Mouse (Mus musculus) neural tube, embryonic 15.5 days (tissue): Measurements from ENCODE around the gene Ttll12. TPM values are rescaled to one million over a fixed set of nuclear protein-coding genes. Genes with fewer than 3 reads are reported as not detected.
A peak's percentile ranks its signal among the peaks of the same experiment; 100 is the strongest.

Experiments used
- ATAC-seq: fragments of 200-750 bp; cut with Nextera tagmentation; 2 replicates; pipeline ENCODE4 v1.8.0; 2017; ENCODE audit warnings: mild to moderate bottlenecking, moderate TSS enrichment, moderate library complexity; ENCODE audit not compliant: low FRiP score
- H3K27ac ChIP-seq: fragments of 300-500 bp; sonication (generic); replicated peaks from 2 replicates; pipeline ENCODE4 v1.5.1; 2015; ENCODE audit warnings: mild to moderate bottlenecking, inconsistent platforms
- H3K27me3 ChIP-seq: fragments of 300-500 bp; sonication (generic); replicated peaks from 2 replicates; pipeline ENCODE4 v1.6.1; 2015; ENCODE audit warnings: inconsistent platforms
- H3K36me3 ChIP-seq: fragments of 300-500 bp; sonication (generic); 2 replicates; pipeline ENCODE4 v1.6.1; 2015; ENCODE audit warnings: inconsistent platforms
- H3K4me1 ChIP-seq: fragments of 300-500 bp; sonication (generic); 2 replicates; pipeline ENCODE4 v1.6.1; 2015; ENCODE audit warnings: inconsistent platforms
- H3K4me2 ChIP-seq: fragments of 300-500 bp; sonication (generic); 2 replicates; pipeline ENCODE4 v1.6.1; 2015; ENCODE audit warnings: inconsistent platforms, mild to moderate bottlenecking, moderate library complexity
- H3K4me3 ChIP-seq: fragments of 300-500 bp; sonication (generic); replicated peaks from 2 replicates; pipeline ENCODE4 v1.5.1; 2015; ENCODE audit warnings: mild to moderate bottlenecking, inconsistent platforms
- H3K9ac ChIP-seq: fragments of 300-500 bp; sonication (generic); replicated peaks from 2 replicates; pipeline ENCODE4 v1.6.1; 2015; ENCODE audit warnings: mild to moderate bottlenecking, inconsistent platforms
- H3K9me3 ChIP-seq: fragments of 300-500 bp; sonication (generic); replicated peaks from 2 replicates; pipeline ENCODE4 v1.6.1; 2016; ENCODE audit warnings: inconsistent platforms
- WGBS: fragments of 180-500 bp; shearing (Covaris S2); methylation state at CpG from one replicate; pipeline ENCODE4 v1.1.7; 2015; ENCODE audit warnings: mixed read lengths; 5-methylcytosine and 5-hydroxymethylcytosine counted together
- polyA plus RNA-seq: library from polyadenylated mRNA; unstranded; fragments of >200 nt; fragmentation: Nextera tagmentation; extraction: Ambion mirVana; gene quantifications from 2 replicates; pipeline ENCODE4 v1.2.1, GENCODE M21; 2015

Gene Ttll12
- 37.3 and 42.0 TPM in 2 replicates for polyA plus RNA-seq

GRCm38 (mm10) chr15:83594513-83595363 is at the start of gene Ttll12:
Ttll12 (minus strand) TSS chr15:83595157.
- Histone ChIP-seq H3K4me1 (peaks cover 40% of the 10 kb centered on the region), H3K36me3 (no peaks in the 10 kb centered on the region; the same call in 1 of the 2 replicates), H3K9ac (peak within 1 kb of the TSS; percentile 85), H3K27ac (peak within 1 kb of the TSS; percentile 80), H3K9me3 (no peaks in the 10 kb centered on the region), H3K4me3 (peak within 1 kb of the TSS; percentile 93), H3K4me2 (peak within 1 kb of the TSS; percentile 89), H3K27me3 (no peaks in the 10 kb centered on the region)
- peak; percentile 96 for ATAC-seq
- under 1% methylated on average over 68 of the region's 68 CpGs for WGBS

GRCm38 (mm10) chr15:83642518-83642917 is 47.6 kb upstream of the Ttll12 start:
- Histone ChIP-seq H3K36me3 (no peaks in the 10 kb centered on the region), H3K4me2 (no peak overlapping the region), H3K27me3 (no peaks in the 10 kb centered on the region), H3K27ac (no peak overlapping the region), H3K9ac (no peak overlapping the region), H3K9me3 (no peaks in the 10 kb centered on the region), H3K4me3 (no peak overlapping the region), H3K4me1 (no peaks in the 10 kb centered on the region)
- WGBS: 94% methylated on average over 6 of the region's 6 CpGs
- no peak for ATAC-seq

GRCm38 (mm10) chr15:83640208-83640607 is 45.3 kb upstream of the Ttll12 start:
- WGBS: 67% methylated on average over 4 of the region's 4 CpGs
- H3K4me1 ChIP-seq: no peaks in the 10 kb centered on the region
- H3K4me3 ChIP-seq: no peak overlapping the region
- H3K9ac ChIP-seq: no peak overlapping the region
- no peaks in the 10 kb centered on the region for H3K27me3 ChIP-seq
- no peak for ATAC-seq
- no peak overlapping the region for H3K27ac ChIP-seq
- H3K4me2 ChIP-seq: no peak overlapping the region
- no peaks in the 10 kb centered on the region for H3K36me3 ChIP-seq
- no peaks in the 10 kb centered on the region for H3K9me3 ChIP-seq

GRCm38 (mm10) chr15:83639160-83639559 is 44.2 kb upstream of the Ttll12 start:
- Histone ChIP-seq H3K9ac (no peak overlapping the region), H3K36me3 (no peaks in the 10 kb centered on the region), H3K4me1 (no peaks in the 10 kb centered on the region), H3K27me3 (no peaks in the 10 kb centered on the region), H3K9me3 (no peaks in the 10 kb centered on the region), H3K4me2 (no peak overlapping the region), H3K27ac (no peak overlapping the region), H3K4me3 (no peak overlapping the region)
- WGBS: 69% methylated on average over 3 of the region's 3 CpGs
- ATAC-seq: no peak

- no peak for ATAC-seq
- 81% methylated on average over 20 of the region's 20 CpGs for WGBS
These were observed 43.4 kb upstream of the Ttll12 start for GRCm38 (mm10) chr15:83638196-83638899.

GRCm38 (mm10) chr15:83636759-83637158 is 41.8 kb upstream of the Ttll12 start:
- ATAC-seq: no peak
- WGBS: 78% methylated on average over 6 of the region's 6 CpGs
- Histone ChIP-seq H3K27ac (no peak overlapping the region), H3K9me3 (no peaks in the 10 kb centered on the region), H3K27me3 (no peaks in the 10 kb centered on the region), H3K36me3 (no peaks in the 10 kb centered on the region), H3K4me3 (no peak overlapping the region), H3K4me1 (no peaks in the 10 kb centered on the region), H3K9ac (no peak overlapping the region), H3K4me2 (no peak overlapping the region)

More at GRCm38 (mm10) chr15:83638196-83638899, 43.4 kb upstream of the Ttll12 start:
- no peak overlapping the region for H3K4me3 ChIP-seq
- no peaks in the 10 kb centered on the region for H3K36me3 ChIP-seq
- no peaks in the 10 kb centered on the region for H3K27me3 ChIP-seq
- no peak overlapping the region for H3K9ac ChIP-seq
- no peak overlapping the region for H3K4me2 ChIP-seq
- no peak overlapping the region for H3K27ac ChIP-seq
- H3K4me1 ChIP-seq: no peaks in the 10 kb centered on the region
- no peaks in the 10 kb centered on the region for H3K9me3 ChIP-seq

GRCm38 (mm10) chr15:83635251-83635650 is 40.3 kb upstream of the Ttll12 start:
- WGBS: 59% methylated on average over 3 of the region's 3 CpGs
- no peak for ATAC-seq

GRCm38 (mm10) chr15:83634076-83634475 is 39.1 kb upstream of the Ttll12 start:
- ATAC-seq: no peak
- WGBS: 11% methylated on average over 1 of the region's 1 CpGs

More at GRCm38 (mm10) chr15:83635251-83635650, 40.3 kb upstream of the Ttll12 start:
- no peak overlapping the region for H3K4me3 ChIP-seq
- no peaks in the 10 kb centered on the region for H3K36me3 ChIP-seq
- no peak overlapping the region for H3K4me2 ChIP-seq
- H3K27ac ChIP-seq: no peak overlapping the region
- H3K4me1 ChIP-seq: no peaks in the 10 kb centered on the region
- no peak overlapping the region for H3K9ac ChIP-seq
- H3K27me3 ChIP-seq: no peaks in the 10 kb centered on the region
- H3K9me3 ChIP-seq: no peaks in the 10 kb centered on the region

GRCm38 (mm10) chr15:83631071-83631470 is 36.1 kb upstream of the Ttll12 start:
- no peaks in the 10 kb centered on the region for H3K36me3 ChIP-seq
- 89% methylated on average over 7 of the region's 7 CpGs for WGBS

More at GRCm38 (mm10) chr15:83634076-83634475, 39.1 kb upstream of the Ttll12 start:
- Histone ChIP-seq H3K27ac (no peak overlapping the region), H3K9me3 (no peaks in the 10 kb centered on the region), H3K4me3 (no peak overlapping the region), H3K9ac (no peak overlapping the region), H3K27me3 (no peaks in the 10 kb centered on the region), H3K36me3 (no peaks in the 10 kb centered on the region), H3K4me1 (no peaks in the 10 kb centered on the region), H3K4me2 (no peak overlapping the region)

GRCm38 (mm10) chr15:83629716-83630115 is 34.8 kb upstream of the Ttll12 start:
- H3K4me3 ChIP-seq: no peak overlapping the region
- no peak overlapping the region for H3K27ac ChIP-seq
- no peaks in the 10 kb centered on the region for H3K4me1 ChIP-seq
- no peaks in the 10 kb centered on the region for H3K36me3 ChIP-seq
- no peaks in the 10 kb centered on the region for H3K9me3 ChIP-seq
- WGBS: 78% methylated on average over 3 of the region's 3 CpGs
- ATAC-seq: no peak
- no peak overlapping the region for H3K4me2 ChIP-seq
- H3K27me3 ChIP-seq: no peaks in the 10 kb centered on the region
- no peak overlapping the region for H3K9ac ChIP-seq

More at GRCm38 (mm10) chr15:83631071-83631470, 36.1 kb upstream of the Ttll12 start:
- no peaks in the 10 kb centered on the region for H3K4me1 ChIP-seq
- no peaks in the 10 kb centered on the region for H3K27me3 ChIP-seq
- H3K9ac ChIP-seq: no peak overlapping the region
- no peak overlapping the region for H3K4me3 ChIP-seq
- no peaks in the 10 kb centered on the region for H3K9me3 ChIP-seq
- no peak for ATAC-seq
- no peak overlapping the region for H3K27ac ChIP-seq
- no peak overlapping the region for H3K4me2 ChIP-seq

- Histone ChIP-seq H3K4me2 (no peak overlapping the region), H3K27me3 (no peaks in the 10 kb centered on the region), H3K4me1 (no peaks in the 10 kb centered on the region), H3K36me3 (no peaks in the 10 kb centered on the region), H3K27ac (no peak overlapping the region), H3K9me3 (no peaks in the 10 kb centered on the region), H3K9ac (no peak overlapping the region), H3K4me3 (no peak overlapping the region)
- ATAC-seq: no peak
- WGBS: 95% methylated on average over 2 of the region's 2 CpGs
These were observed 31.2 kb upstream of the Ttll12 start for GRCm38 (mm10) chr15:83626142-83626645.
